Mouse (Mus musculus): ENCODE measurements around the gene Avpi1.

DNA sequence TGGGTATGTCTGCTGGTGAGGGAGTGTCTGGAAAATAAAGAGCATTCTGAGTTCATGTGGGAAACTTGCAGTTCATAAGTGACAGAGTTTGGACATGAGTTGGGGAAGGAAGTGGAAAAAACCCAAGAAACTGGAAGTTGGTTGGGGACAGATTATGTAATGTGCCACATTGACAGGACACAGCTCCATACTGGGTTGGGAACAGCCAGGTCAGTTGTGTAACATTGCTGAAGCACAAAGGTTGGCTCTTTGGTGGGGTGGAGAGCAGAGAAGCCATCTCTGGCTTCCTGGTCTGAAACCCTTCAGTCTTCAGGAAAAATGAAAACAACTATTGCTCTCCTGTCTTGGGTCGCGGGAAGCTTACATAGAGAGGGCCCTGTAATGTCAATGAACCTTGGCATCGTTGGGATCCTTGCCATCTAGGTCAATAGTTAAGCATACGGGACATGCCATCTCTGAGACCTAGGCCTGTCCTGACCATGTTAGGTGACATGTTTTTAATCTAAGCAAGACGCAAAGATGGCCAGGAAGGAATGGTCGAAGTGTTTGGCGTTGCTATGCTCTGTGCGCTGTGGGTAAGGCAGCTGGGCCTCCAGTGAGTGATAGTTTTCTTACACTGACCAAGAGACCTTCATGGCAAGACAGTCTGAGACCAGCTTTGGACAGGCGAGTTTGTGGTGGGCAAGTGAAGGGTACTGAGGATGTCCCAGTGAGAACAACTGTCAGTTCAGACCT, 17.6 kb upstream of the Avpi1 start:
- TF ChIP-seq CTCF (conservative IDR thresholded peaks at IDR 0.05; ENCODE audit: low read length) (no peak), NANOG (IDR thresholded peaks at IDR 0.05; ENCODE audit: borderline replicate concordance, low read length) (no peak), POU5F1 (IDR thresholded peaks at IDR 0.05; ENCODE audit: borderline replicate concordance, low read length) (no peak)

Measured in E14TG2a.4 (cell line).